In genomic region chr2:78999410-78999809, GRCm38 (mm10) we compare ENCODE assay signal across 27 mouse cellular contexts.
"Had no signal": no experiment of that assay in that cellular context is flagged by ENCODE, and none has a peak within 500 bp of the region (broad histone marks: within the 10 kb centered on the region; RNA-seq: fewer than 3 reads in every experiment).

No protein-coding gene starts in this region.

- ATAC-seq: forebrain, embryonic 13.5 days; forebrain, embryonic 14.5 days; forebrain, embryonic 15.5 days; forebrain, embryonic 16.5 days; forebrain, postnatal 0 days had no signal

- H3K9ac ChIP-seq: embryonic facial prominence, embryonic 12.5 days; embryonic facial prominence, embryonic 13.5 days; embryonic facial prominence, embryonic 15.5 days; forebrain, embryonic 12.5 days; forebrain, embryonic 13.5 days; forebrain, embryonic 15.5 days; forebrain, postnatal 0 days had no signal

- H3K27ac ChIP-seq: embryonic facial prominence, embryonic 10.5 days; embryonic facial prominence, embryonic 12.5 days; embryonic facial prominence, embryonic 13.5 days; embryonic facial prominence, embryonic 15.5 days; forebrain, embryonic 10.5 days; forebrain, embryonic 12.5 days; forebrain, embryonic 13.5 days; forebrain, embryonic 15.5 days; gastrocnemius, adult 2 months; heart, adult 2 months had no signal

- DNase-seq: cerebellum, adult 9-10 months; cerebellum, adult 9-11 months; cerebellum, postnatal 10 days; cerebellum, postnatal 14 days; cerebellum, postnatal 25 days; cerebellum, postnatal 36 days; embryo, embryonic 11 days; forebrain, postnatal 0 days; gastrocnemius, adult 2 months; gastrocnemius, postnatal 10 days; gastrocnemius, postnatal 14 days; gastrocnemius, postnatal 25 days; gastrocnemius, postnatal 36 days; heart, adult 11 months; heart, adult 18-20 months; heart, adult 2 months had no signal

- H3K4me2 ChIP-seq: embryonic facial prominence, embryonic 12.5 days; embryonic facial prominence, embryonic 13.5 days; embryonic facial prominence, embryonic 15.5 days; forebrain, embryonic 12.5 days; forebrain, embryonic 13.5 days; forebrain, embryonic 15.5 days had no signal

- H3K4me1 ChIP-seq: forebrain, embryonic 12.5 days; forebrain, embryonic 13.5 days; forebrain, embryonic 15.5 days had no signal

- H3K9me3 ChIP-seq: embryonic facial prominence, embryonic 10.5 days; embryonic facial prominence, embryonic 12.5 days; embryonic facial prominence, embryonic 13.5 days; embryonic facial prominence, embryonic 15.5 days; forebrain, embryonic 10.5 days; forebrain, embryonic 12.5 days; forebrain, embryonic 13.5 days; forebrain, embryonic 15.5 days had no signal

- H3K36me3 ChIP-seq: embryonic facial prominence, embryonic 10.5 days; embryonic facial prominence, embryonic 12.5 days; embryonic facial prominence, embryonic 13.5 days; embryonic facial prominence, embryonic 15.5 days; forebrain, embryonic 10.5 days; forebrain, embryonic 12.5 days; forebrain, embryonic 15.5 days had no signal

- H3K4me3 ChIP-seq: embryonic facial prominence, embryonic 10.5 days; embryonic facial prominence, embryonic 12.5 days; embryonic facial prominence, embryonic 13.5 days; embryonic facial prominence, embryonic 15.5 days; erythroblast, embryonic 14.5 days; forebrain, embryonic 10.5 days; forebrain, embryonic 12.5 days; forebrain, embryonic 13.5 days; forebrain, embryonic 15.5 days; gastrocnemius, adult 2 months; heart, adult 2 months had no signal

- H3K27me3 ChIP-seq: embryonic facial prominence, embryonic 12.5 days; embryonic facial prominence, embryonic 13.5 days; embryonic facial prominence, embryonic 15.5 days; forebrain, embryonic 15.5 days had no signal
